Mouse (Mus musculus) small intestine, adult 2 months (tissue): ENCODE measurements around the gene H2-Aa. TPM values are rescaled to one million over a fixed set of nuclear protein-coding genes. Genes with fewer than 3 reads are reported as not detected.

Experiments
- H3K27ac ChIP-seq: fragments of 200-500 bp; 2 replicates; pipeline ENCODE4 v1.5.1; 2012; ENCODE audit warnings: low read depth, low read length, control low read depth, inconsistent platforms; ENCODE audit not compliant: insufficient read depth
- H3K27me3 ChIP-seq: fragments of 200-500 bp; 2 replicates; pipeline ENCODE4 v1.6.1; 2012; ENCODE audit warnings: mild to moderate bottlenecking, moderate library complexity, low read length, inconsistent platforms; ENCODE audit not compliant: control insufficient read depth, insufficient read depth
- H3K36me3 ChIP-seq: fragments of 200-500 bp; 2 replicates; pipeline ENCODE4 v1.6.1; 2012; ENCODE audit warnings: mild to moderate bottlenecking, low read length, control low read depth, inconsistent platforms; ENCODE audit not compliant: control insufficient read depth, insufficient read depth
- H3K4me1 ChIP-seq: fragments of 200-500 bp; 2 replicates; pipeline ENCODE4 v1.6.1; 2012; ENCODE audit warnings: low read length, inconsistent platforms, mixed read lengths; ENCODE audit not compliant: control insufficient read depth, insufficient read depth, insufficient read length
- H3K4me3 ChIP-seq: fragments of 200-500 bp; 2 replicates; pipeline ENCODE4 v1.5.1; 2012; ENCODE audit warnings: low read depth, mild to moderate bottlenecking, control low read depth, inconsistent platforms, low read length, moderate library complexity
- CTCF ChIP-seq: fragments of 200-500 bp; IDR thresholded peaks from 2 replicates; pipeline ENCODE4 v1.5.1; 2012; ENCODE audit warnings: low read depth, mild to moderate bottlenecking, control low read depth, inconsistent platforms, low read length, moderate library complexity, mixed read lengths; ENCODE audit not compliant: insufficient replicate concordance, insufficient read length; ENCODE audit errors: extremely low read depth
- POLR2A ChIP-seq: fragments of 200-500 bp; IDR thresholded peaks from 2 replicates; pipeline ENCODE4 v1.6.1; 2012; ENCODE audit warnings: low read depth, mild to moderate bottlenecking, control low read depth, inconsistent platforms, low read length, moderate library complexity
- WGBS: fragments of 180-500 bp; shearing (Covaris S2); methylation state at CpG from one replicate; pipeline ENCODE4 v1.1.7; 2018; 5-methylcytosine and 5-hydroxymethylcytosine counted together
- polyA plus RNA-seq: library from polyadenylated mRNA; depleted of rRNA; stranded (reverse); fragments of >200 nt; gene quantifications from 2 replicates; pipeline ENCODE4 v1.2.3, GENCODE M21; 2012

Gene H2-Aa
- polyA plus RNA-seq, 1 experiment, result 792 TPM

DNA sequence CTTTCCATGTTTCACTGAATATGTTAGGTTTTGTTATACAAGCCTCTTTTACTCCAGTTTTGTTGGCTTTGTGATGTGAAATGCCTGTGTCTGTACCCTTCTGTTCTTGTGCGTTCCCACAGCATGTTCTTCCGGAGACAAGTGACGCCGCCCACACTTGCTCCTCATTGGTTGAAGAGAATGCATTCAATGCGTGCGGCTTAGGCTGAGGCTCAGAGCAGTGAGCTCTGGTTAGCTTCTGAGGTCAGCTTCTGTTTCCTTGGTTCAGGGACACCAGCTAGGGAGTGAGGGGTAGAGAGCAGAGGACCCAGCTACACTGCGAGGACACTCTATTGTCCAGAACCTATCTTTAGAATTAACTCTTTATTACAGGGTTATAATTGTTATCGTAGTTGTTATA lies 4.0 kb upstream of the H2-Aa start:
- Histone ChIP-seq H3K4me1 (peaks cover 8% of the 10 kb centered on the region; the same call in 1 of the 2 replicates), H3K36me3 (no peaks in the 10 kb centered on the region), H3K27me3 (no peaks in the 10 kb centered on the region), H3K27ac (no peak overlapping the region), H3K4me3 (no peak overlapping the region)
- 13% methylated on average over 8 of the region's 8 CpGs for WGBS
- TF ChIP-seq POLR2A (peak; percentile 54; the same call in 1 of the 2 replicates), CTCF (no peak)

DNA sequence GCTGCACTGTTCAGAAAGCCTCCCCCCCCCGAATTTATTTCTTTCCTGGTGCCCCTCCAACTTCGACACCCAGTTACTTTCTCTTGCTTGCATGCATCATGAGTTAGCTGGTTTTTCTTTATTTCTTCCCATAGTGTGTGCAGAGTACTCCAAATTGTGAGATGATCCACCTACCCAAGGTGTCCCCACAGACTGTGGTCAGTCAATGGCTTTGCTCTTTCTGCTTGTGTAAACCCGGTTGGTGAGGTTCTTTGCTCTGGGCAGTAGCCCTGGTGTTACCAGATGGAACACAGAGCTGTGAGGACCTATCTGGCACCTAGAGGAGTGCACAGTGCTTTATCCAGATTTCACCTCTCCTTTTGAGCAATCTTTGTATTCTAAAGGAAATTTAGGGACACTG lies 508 bp upstream of the H2-Aa start:
- Histone ChIP-seq H3K27ac (peak overlapping the region; percentile 37; the same call in 1 of the 2 replicates), H3K4me1 (peaks cover 5% of the 10 kb centered on the region; the same call in 1 of the 2 replicates), H3K36me3 (peaks cover 10% of the 10 kb centered on the region), H3K27me3 (no peaks in the 10 kb centered on the region), H3K4me3 (no peak overlapping the region)
- 74% methylated on average over 3 of the region's 3 CpGs for WGBS
- TF ChIP-seq CTCF, result no peak
- no peak for TF ChIP-seq POLR2A

DNA sequence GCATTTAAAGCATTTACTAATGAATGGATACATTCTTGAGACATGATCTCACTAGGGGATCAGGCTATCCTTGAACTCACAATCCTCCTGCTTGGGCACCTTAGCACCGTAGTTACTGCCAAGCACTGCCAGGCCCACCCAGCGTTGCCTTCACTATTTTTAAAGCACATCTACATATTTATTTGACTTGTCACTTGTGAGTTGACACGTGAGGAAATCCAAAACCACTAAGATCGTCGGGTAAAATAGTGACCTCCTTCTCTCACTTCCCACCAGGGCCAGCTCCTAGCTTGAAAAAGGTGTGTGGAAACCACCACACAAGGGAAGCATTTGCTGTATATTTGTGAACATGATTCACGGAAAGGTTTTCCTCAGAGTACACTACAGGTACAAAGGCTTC lies 624 bp downstream of the H2-Aa start:
- TF ChIP-seq POLR2A, result no peak
- TF ChIP-seq CTCF, result no peak
- H3K27ac ChIP-seq, result peak overlapping the region; percentile 84
- H3K36me3 ChIP-seq, result peaks cover 17% of the 10 kb centered on the region
- WGBS, result 59% methylated on average over 6 of the region's 6 CpGs
- no peaks in the 10 kb centered on the region for H3K27me3 ChIP-seq
- H3K4me1 ChIP-seq, result peaks cover 1% of the 10 kb centered on the region; the same call in 1 of the 2 replicates
- H3K4me3 ChIP-seq, result peak overlapping the region; percentile 60; the same call in 1 of the 2 replicates

DNA sequence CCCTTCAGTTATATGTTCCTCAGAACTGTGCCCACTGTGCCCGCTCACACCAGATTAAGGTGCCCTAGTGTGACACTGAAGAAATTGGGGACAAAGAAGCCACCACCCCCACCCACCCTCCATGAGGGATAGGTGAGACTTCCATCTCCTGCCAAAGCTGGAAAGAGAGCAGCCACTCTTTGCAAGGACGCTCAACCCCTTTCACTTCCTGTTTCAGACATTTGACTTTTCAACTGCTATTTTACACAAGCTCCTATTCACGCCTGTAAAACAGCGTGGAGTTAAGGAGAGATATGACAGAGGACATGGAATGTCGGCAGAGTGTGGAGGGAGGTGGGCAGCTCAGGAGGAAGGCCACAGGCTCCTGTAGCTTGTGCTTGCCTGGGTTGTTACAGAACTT lies 1.1 kb downstream of the H2-Aa start:
- TF ChIP-seq POLR2A (no peak), CTCF (no peak)

DNA sequence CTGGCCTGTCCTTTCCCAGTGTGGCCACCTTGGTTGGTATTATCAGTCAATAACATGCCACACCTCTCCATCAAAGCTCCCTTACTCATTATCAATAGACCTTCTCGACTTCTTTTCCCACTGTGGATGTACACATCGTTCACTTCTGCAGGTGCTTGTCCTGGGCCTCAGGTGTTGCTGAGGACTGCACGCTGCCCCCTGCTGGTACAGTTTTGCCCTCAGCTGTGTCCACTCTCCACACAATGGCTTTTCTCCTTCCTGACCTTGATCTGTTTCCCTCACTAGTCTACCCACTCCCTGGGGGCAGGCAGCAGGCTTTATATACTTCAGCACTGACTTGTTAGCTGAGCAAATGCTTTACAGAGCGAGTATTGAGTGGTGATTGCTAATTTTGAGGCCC lies 1.8 kb downstream of the H2-Aa start:
- peaks cover 17% of the 10 kb centered on the region for H3K36me3 ChIP-seq
- H3K4me1 ChIP-seq, result peaks cover 1% of the 10 kb centered on the region; the same call in 1 of the 2 replicates
- H3K27me3 ChIP-seq, result no peaks in the 10 kb centered on the region
- WGBS, result 16% methylated on average over 4 of the region's 4 CpGs
- TF ChIP-seq CTCF (peak; percentile 89), POLR2A (no peak)
- H3K4me3 ChIP-seq, result peak overlapping the region; percentile 37
- H3K27ac ChIP-seq, result peak overlapping the region; percentile 54

More for the DNA sequence above, 1.1 kb downstream of the H2-Aa start:
- 0 out of 2 replicates have a peak overlapping the region, but pooled peaks have one; percentile 25 for H3K27ac ChIP-seq
- peaks cover 17% of the 10 kb centered on the region for H3K36me3 ChIP-seq
- H3K4me1 ChIP-seq, result peaks cover 1% of the 10 kb centered on the region; the same call in 1 of the 2 replicates
- H3K27me3 ChIP-seq, result no peaks in the 10 kb centered on the region
- WGBS, result 75% methylated on average over 5 of the region's 5 CpGs
- peak overlapping the region; percentile 60 for H3K4me3 ChIP-seq

DNA sequence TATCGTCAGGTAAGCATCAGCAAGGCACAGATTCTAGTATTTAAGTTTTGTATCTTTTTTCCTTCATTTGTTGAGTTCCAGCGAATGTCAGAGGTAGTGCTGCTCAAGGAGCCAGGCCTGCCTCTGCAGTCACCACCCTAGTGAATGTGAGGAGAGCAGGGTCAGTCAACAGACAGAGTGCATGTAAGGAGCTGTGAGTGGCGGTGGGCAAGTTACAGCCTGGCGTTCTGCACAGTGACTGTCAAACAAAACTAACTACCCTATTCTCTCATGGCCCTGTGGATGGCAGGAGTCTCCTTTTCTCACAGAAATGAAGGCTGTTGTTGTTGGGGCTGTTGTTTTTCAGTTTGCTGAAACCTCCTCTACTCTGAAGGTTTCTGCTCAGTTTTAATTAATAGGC lies 2.3 kb downstream of the H2-Aa start:
- Histone ChIP-seq H3K4me3 (peak overlapping the region; percentile 30; the same call in 1 of the 2 replicates), H3K4me1 (peaks cover 1% of the 10 kb centered on the region; the same call in 1 of the 2 replicates), H3K27me3 (no peaks in the 10 kb centered on the region), H3K36me3 (peaks cover 17% of the 10 kb centered on the region), H3K27ac (no peak overlapping the region)
- no peak for TF ChIP-seq POLR2A
- TF ChIP-seq CTCF, result no peak
- WGBS, result 81% methylated on average over 4 of the region's 4 CpGs

DNA sequence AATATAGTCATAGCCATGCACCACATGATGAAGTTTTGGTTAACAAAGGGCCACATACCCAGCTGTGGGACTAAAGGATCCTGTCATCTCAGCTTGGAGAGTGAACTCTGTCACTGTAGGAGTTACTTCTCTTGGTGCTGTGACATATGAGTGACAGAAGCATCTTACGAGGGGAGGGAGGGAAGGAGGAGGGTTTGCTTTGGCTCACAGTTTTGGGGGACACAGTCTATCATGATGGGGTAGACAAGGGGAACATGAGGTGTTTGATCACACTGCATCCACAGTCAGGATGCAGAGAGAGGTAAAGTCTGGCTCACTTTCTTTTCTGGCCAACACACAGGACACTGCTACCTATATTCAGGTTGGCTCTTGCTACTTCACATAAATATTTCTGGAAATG lies 5.8 kb downstream of the H2-Aa start:
- Histone ChIP-seq H3K4me3 (no peak overlapping the region), H3K27me3 (no peaks in the 10 kb centered on the region), H3K4me1 (no peaks in the 10 kb centered on the region; the same call in 1 of the 2 replicates), H3K27ac (no peak overlapping the region), H3K36me3 (peaks cover 20% of the 10 kb centered on the region)
- TF ChIP-seq CTCF (no peak), POLR2A (no peak)
- 68% methylated on average over 1 of the region's 1 CpGs for WGBS
